Mouse (Mus musculus): Measurements from ENCODE around the gene Zfp827.

Gene Zfp827

DNA sequence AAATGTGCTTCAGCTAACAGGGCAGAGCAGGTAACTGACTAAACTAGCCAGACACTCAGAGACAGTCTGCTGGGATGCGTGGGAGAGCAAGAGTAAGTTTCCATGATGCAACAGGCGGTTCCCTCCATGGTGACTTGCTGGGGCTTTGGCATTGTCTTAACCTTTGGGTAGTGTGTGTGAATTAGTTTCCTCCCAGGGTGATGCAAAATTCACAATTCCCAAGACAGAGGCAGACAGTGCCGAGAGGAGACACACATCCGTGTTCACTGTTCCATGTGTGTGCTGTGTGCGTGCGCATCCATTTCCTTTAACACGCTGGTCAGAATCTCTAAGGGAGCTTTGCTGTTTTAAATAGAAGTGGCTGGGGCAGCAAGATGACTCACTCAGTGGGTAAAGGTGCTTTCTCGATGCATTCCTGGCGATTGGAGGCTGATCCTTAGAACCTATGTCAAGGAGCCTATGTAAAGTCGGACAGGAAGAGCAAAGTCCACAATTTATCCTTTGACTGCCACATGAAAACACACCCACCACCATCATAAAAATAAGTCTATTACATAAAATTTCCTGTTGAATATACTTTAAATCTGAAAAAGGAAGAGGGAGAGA, 127.4 kb downstream of the Zfp827 start:
- no peak for DNase-seq (ENCODE audit: low read depth, low spot score)

DNA sequence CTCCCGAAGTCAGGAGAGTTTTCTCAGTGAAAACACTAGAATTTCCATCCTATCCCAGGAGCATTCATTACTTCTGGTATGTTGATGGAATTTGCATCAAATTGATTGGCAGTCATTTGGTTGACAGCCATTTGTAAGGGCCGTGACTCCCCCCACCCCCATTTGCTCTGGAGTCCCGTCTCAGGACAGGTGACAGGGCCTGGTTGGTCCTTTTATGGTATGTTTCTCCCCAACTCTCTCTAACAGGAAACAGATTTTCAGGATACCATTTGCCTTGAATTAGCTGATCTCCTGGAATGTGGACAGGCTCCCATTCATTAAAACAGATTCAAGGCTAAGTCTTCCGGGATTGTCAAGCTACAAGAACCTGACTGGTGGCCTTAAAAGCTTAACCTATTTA, 129.1 kb downstream of the Zfp827 start:
- DNase-seq (ENCODE audit: low read depth, low spot score), result no peak

- peak; percentile 63 for DNase-seq (ENCODE audit: low read depth, low spot score)
Observed at GRCm38 (mm10) chr8:79158357-79158756, 130.1 kb downstream of the Zfp827 start.

DNA sequence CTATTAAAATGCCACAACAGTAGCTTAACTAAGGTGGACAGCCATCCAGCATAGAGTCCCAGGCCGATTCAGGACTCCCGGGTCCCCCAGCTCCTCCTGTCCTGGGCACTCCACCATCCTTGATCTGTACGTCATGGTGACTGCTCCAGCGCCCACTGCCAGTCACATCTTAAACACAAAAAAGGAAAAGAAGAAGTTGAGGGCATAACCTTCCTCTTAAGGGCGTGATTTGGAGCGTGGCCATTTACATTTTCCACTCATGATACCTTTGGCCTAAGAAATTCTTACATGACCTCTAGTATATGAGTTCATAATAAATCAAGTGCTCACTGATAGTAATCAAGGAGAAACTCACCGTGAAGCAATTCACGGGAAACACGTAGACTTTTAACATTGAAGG, 131.2 kb downstream of the Zfp827 start:
- DNase-seq (ENCODE audit: low read depth, low spot score), result no peak

DNA sequence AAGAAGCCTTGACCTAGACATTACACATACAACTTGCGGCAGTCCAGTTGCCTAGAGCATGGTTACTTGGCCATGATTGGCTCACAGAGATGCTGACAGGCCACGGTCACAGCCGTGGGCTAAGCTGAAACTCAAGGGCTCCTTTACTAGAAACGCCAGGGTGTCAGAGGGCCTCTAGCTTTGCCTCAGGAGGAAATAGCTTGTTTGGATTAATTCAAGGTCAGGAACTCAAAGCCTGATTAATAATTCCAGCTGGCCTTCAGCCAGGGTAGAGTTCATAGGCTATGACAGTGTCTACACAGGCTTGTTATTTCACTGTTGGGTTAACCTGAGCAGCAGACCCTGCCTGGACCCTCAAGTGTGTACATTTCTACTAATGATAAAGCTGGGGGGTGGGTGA, 132.1 kb downstream of the Zfp827 start:
- no peak for DNase-seq (ENCODE audit: low read depth, low spot score)

- no peak for DNase-seq (ENCODE audit: low read depth, low spot score)
Observed at GRCm38 (mm10) chr8:79161172-79161778, 133.0 kb downstream of the Zfp827 start.

- peak; percentile 34 for DNase-seq (ENCODE audit: low read depth, low spot score)
Observed at GRCm38 (mm10) chr8:79162533-79163308, 134.5 kb downstream of the Zfp827 start.

- DNase-seq (ENCODE audit: low read depth, low spot score), result no peak
Observed at GRCm38 (mm10) chr8:79164336-79164735, 136.1 kb downstream of the Zfp827 start.

- DNase-seq (ENCODE audit: low read depth, low spot score), result no peak
Observed at GRCm38 (mm10) chr8:79165276-79165675, 137.0 kb downstream of the Zfp827 start.

- DNase-seq (ENCODE audit: low read depth, low spot score), result no peak
Observed at GRCm38 (mm10) chr8:79173606-79174005, 145.4 kb downstream of the Zfp827 start.

DNA sequence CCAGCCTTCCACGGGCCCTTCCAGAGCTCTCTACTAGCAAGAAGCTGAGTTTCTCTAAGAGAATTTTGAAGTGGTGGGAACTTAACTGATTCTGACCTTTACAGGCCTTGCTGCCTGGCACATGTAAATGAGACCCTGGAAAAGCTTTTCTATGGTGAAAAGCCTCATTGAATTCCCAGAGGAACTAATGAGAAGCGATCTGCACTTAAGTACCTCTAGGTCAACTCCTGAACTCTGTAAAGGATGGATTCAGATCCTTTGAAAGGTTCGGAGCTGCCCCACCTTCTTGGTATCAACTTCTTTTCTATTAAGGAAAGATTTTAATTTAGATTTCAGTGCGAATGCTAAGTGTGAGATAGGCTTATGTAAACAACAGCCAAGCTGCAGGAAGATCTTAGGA, 147.8 kb downstream of the Zfp827 start:
- peak; percentile 53 for DNase-seq (ENCODE audit: low read depth, low spot score)

GRCm38 (mm10) chr8:79179678-79180077, 151.4 kb downstream of the Zfp827 start:
- no peak for DNase-seq (ENCODE audit: low read depth, low spot score)

DNA sequence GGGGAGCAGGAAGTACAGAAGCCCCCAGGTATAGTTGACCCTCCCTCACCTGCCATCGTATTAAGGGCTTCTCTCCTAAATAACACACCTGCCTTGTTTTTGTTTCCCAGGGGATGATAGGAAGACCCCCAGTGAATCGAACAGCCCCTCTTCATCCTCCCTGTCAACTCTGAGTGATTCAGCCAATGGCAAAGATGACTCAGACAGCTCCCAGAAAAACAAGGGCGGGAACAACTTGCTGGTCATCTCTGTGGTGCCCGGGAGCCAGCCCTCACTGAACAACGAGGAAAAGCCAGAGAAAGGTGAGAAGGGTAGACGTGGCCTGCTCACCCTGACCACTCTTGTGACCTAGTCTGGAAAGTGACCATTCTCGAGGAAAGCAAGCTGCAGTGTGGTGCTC, 157.3 kb downstream of the Zfp827 start:
- no peak for DNase-seq (ENCODE audit: low read depth, low spot score)

- peak; percentile 64 for DNase-seq (ENCODE audit: low read depth, low spot score)
Observed at GRCm38 (mm10) chr8:79190071-79190470, 161.8 kb downstream of the Zfp827 start.

DNA sequence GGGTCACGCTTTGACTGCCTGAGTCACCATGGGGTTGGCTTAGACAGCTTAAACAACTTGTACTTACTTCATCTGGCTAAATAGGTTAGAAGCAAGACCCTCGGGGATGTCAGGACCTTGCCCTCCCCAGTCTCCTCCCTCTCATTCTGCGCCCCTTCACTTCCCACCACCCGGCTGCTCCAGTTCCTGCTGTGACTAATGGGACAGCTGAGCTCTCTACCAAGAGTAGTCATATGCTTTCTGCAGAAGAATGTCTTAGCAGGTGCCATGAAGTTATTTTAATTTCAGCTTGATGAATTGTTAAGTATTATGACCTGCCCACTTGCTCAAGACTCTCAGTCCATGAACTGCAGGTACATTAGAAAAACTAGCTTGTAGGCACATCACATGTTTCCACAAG, 168.2 kb downstream of the Zfp827 start:
- DNase-seq (ENCODE audit: low read depth, low spot score), result no peak

DNA sequence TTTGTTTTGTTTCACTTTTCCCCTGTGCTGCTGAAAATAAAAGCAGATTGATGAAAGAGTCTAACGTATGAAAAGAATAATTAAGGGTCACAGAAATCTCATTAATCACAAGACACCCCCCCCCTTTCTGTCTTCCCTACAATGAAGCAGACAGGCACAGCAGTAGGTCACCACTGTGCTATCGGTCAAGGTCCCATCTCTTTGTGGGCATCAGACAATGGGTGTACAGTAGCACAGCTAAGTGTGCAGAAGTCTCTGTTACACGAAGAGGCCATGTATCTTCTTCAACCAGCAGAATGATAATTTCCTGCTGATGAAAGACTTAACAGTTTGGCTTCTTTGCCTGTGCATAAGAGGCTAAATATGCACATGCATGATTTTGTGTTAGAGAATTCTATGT, 170.4 kb downstream of the Zfp827 start:
- DNase-seq (ENCODE audit: low read depth, low spot score), result no peak

GRCm38 (mm10) chr8:79201446-79202147, 173.4 kb downstream of the Zfp827 start:
- DNase-seq (ENCODE audit: low read depth, low spot score), result no peak

GRCm38 (mm10) chr8:79206895-79207294, 178.7 kb downstream of the Zfp827 start:
- no peak for DNase-seq (ENCODE audit: low read depth, low spot score)

DNA sequence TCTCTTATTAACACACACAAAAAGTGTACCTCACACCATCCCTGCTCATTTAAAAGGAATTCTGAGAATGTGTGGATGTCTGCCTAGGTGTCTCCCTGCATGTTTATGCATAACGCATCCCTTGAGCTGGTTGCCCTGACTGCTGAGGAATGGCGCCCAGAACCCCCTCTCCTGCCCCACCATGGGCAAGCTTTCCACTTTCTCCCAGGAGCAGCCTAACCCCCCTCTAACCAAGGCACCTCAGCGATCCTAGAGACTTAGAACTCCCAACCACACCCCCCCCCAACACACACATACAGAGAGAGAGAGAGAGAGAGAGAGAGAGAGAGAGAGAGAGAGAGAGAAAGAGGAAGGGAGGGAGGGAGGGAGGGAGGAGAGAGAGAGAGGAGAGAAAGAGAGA, 179.9 kb downstream of the Zfp827 start:
- no peak for DNase-seq (ENCODE audit: low read depth, low spot score)

GRCm38 (mm10) chr8:79208691-79209640, 180.7 kb downstream of the Zfp827 start:
- no peak for DNase-seq (ENCODE audit: low read depth, low spot score)

All from R1 (cell line).